Mouse (Mus musculus) gastrocnemius, postnatal 36 days (tissue): ENCODE measurements around the gene Wfikkn1. TPM values are rescaled to one million over a fixed set of nuclear protein-coding genes. Genes with fewer than 3 reads are reported as not detected.

Experiments
- DNase-seq, 2 experiments: peaks; one replicate each; pipeline ENCODE4 v3.0.0; 2022
- intact Hi-C: fragments of 180-260 bp; cut with DNase I; formaldehyde crosslinking; loops from one replicate; pipeline ENCODE4 v1.15.1; 2025
- long read RNA-seq, 2 experiments: library from polyadenylated mRNA; stranded (forward); transcript quantifications; one replicate each; pipeline ENCODE4 v2.0.0; 2021
- total RNA-seq, 2 experiments: library from RNA; stranded (reverse); gene quantifications; 2 replicates each; pipeline ENCODE4 v1.2.3; 2021

Gene Wfikkn1
- total RNA-seq: under 1 TPM; 0.59 to 0.69 TPM
- long read RNA-seq, experiment 1: 0 reads
- long read RNA-seq, experiment 2, partial matches to known transcripts: 0 of 2 reads
- long read RNA-seq, experiment 2, other reads (novel, unspliced or antisense): 2 of 2 reads

GRCm38 (mm10) chr17:25880196-25880910 is at the start of gene Wfikkn1:
Gene Wfikkn1 (minus strand): TSS chr17:25880858.
- no peak for DNase-seq
- intact Hi-C loops: no loop called here

DNA sequence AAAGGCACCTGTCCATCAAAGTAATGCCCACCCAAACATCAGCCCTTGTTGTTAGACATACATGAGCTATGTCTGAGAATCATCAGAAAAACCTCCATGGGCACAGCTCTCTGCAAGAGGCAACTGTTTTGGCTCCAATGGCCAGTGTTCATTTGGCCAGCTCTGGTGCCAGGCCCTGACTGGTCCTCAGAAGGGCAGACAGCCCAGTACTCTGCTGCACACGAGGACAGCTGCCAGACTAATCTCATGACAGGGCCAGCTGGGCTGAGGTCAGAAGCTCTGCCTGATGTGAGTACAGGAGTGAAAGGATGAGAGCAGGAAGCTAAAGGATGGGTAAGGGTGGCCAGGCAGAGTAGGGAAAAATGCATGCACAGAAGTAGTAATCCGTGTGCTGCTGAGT is 44.7 kb upstream of the Wfikkn1 start:
- intact Hi-C loops: loop anchor here (5.0 kb wide), 1 partner anchor 33 kb away; no protein-coding TSS in a partner anchor
- DNase-seq: peak; percentile 51 to 56

- no peak for DNase-seq
- intact Hi-C loops: no loop called here
These were observed 41.5 kb upstream of the Wfikkn1 start for GRCm38 (mm10) chr17:25922120-25922519.

DNA sequence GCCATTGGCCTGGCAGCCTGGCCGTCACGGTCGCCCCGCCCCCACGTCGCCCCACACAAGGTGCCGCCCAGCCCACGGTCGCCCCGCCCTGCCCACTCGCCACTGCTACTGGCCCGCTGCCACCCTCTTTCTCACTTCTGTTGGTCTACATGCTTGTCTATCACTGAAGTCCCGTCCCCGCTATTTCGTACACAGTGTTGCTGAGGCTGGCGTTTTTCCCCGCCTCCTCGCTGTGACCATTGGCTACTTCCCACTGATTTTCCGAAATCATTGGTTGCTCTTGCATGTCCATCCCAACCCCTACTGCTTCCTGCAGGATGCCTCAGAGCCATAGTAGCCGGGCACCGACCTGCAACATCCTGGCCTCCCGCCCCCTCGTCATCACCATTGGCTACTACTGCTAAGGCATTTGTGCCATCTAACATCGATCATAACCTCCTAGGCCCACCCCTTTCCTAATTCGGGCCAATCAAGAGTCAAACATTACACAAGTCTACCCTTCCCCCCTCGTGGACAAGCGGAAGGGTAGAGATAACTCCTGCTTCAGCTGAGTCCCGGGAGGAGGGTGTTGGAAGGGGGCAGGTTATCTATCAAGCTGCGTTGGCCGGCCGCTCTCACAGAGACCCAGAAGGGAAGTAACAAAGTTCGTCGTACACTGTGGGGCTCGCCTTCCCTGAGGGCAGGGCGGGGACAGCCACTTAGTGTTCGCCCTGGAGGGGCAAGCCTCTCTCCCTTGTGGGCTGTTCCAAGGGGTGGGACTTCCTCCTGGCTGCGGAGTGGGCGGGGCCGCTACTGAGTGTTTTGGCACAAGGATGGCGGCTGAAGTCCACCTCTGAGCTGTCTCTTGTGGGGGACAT is 39.4 kb upstream of the Wfikkn1 start:
- intact Hi-C loops: no loop called here
- DNase-seq: peak; percentile 100

GRCm38 (mm10) chr17:25919144-25919785 is 38.6 kb upstream of the Wfikkn1 start, which contains the start of gene Rab40c:
Gene Rab40c (minus strand): TSS chr17:25919727.
- intact Hi-C loops: no loop called here
- DNase-seq: no peak

- intact Hi-C loops: no loop called here
- DNase-seq: no peak
These were observed 37.5 kb upstream of the Wfikkn1 start for GRCm38 (mm10) chr17:25918037-25918750.

DNA sequence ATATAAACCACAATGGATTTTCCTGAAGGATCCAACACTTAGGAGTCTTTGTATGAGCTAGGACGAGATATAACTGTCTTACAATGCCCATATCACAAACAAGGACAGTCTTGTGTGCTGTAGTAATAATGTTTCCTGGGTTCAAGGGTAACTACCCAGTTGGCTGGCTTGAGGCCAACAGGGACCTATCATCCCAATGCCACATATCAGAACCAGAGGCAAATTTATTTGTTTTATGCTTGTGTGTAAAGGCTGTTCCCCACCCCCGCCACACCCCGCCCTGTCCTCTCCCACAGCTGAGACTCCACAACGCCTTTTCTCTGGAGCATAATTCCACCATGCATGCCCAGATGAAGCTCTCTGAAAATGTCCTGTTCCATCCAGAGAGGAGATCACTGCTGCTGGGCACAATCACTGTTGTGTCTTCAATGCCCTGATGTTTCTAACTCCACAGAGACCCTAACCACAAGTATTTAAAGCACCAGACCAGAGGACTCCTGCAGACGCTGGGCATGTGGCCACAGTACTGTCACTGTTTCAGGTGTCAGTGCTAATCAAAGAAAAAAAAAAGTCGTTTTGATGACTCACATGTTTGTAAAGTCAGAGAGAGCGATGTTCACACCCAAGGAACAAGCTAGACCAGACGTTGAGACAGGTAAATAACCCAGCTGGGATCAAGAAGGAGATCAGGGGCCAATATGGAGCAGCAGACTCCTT is 36.4 kb upstream of the Wfikkn1 start:
- intact Hi-C loops: no loop called here
- no peak for DNase-seq

- DNase-seq: no peak
- intact Hi-C loops: no loop called here
These were observed 33.6 kb upstream of the Wfikkn1 start for GRCm38 (mm10) chr17:25914295-25914694.

DNA sequence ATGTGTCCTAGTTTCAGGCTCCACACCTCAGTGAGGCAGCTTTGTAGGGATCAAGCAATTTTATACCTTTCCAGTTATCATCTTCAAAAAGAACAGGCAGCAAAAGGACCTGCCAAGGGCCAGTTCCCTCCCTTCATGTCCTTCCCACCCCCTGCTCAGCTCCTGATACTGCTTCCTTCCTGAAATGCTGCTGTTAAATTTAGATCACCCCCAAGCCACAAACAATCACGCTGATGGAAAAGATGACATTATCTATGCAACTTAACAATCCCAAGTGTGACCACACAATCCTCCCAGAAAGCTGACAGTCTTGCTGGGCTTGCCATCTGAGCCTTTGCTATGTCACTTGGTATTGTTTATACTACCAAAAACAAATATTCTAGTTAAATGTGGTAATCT is 33.2 kb upstream of the Wfikkn1 start:
- intact Hi-C loops: no loop called here
- no peak for DNase-seq

DNA sequence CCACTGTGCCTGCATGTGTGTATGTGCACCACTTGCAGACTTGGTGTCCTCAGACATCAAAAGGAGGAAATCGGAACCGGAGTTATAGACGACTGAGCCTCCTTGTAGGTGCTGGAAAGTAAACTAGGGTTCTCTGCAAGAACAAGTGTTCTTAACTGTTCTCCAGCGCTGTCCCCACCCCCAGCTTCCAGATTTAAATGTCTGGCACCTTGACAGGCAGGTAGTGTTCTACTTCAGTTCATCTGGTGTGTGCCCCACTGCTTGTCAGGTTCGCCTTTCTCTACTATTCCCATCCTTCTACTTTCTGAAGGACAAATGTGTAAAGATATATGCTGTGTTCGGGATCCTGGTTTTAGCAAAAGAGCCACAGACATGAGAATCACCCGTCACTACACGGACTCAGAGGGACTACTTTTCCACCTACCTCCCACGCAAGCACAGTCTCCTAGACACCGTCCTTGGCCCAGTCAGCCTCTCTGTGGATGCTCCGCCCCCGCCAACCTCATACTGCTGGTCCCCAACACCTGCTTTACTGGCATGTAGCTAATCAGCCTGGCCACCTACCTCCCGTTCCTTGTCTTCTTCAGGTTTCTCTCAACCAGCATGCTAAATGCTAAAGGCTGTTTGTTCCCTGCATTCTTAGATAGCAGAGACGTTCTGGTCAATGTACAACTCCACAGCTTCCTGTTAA is 32.7 kb upstream of the Wfikkn1 start:
- DNase-seq: no peak

DNA sequence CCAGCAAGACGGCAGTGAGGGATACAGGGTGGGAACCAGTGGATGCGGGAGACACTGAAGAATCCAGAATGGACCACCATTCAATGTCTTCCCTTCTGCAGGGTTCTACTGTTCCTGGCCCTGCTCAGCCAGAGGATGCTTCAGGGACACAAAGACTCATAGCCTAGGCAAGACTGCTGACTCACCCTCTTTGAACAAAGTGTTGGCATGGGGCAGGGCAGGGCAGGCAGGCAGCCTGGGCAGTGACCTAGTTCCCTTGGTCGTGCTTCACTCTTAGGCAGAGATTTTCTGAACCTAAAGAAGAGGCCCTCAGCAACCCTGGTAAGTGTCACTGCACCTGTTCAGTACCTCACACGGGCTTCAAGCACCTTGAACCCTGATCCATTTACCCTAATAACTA is 31.2 kb upstream of the Wfikkn1 start:
- no peak for DNase-seq

More for the DNA sequence above, 32.7 kb upstream of the Wfikkn1 start:
- intact Hi-C loops: no loop called here

DNA sequence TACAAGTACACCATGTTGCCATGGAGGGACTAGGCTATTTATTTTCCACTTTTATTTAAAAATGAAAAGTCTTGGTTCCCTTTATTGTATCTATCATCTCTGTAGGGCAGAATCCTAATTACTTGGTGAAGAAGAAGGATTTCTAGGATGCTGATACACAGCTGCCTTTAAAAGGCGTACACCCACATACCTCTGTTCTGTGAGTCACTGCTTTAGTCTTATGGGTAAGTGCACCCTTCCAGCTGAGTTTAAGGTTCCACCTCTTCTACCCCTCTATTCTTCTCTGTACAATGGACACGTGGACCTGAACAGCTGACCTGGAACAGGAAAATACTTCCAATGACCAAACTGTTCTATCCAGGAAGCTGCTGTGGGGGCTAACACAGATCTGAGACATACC is 27.0 kb upstream of the Wfikkn1 start:
- intact Hi-C loops: no loop called here
- no peak for DNase-seq

More for the DNA sequence above, 31.2 kb upstream of the Wfikkn1 start:
- intact Hi-C loops: no loop called here

GRCm38 (mm10) chr17:25903061-25903460 is 22.4 kb upstream of the Wfikkn1 start:
- no peak for DNase-seq
- intact Hi-C loops: no loop called here

GRCm38 (mm10) chr17:25900193-25900592 is 19.5 kb upstream of the Wfikkn1 start:
- intact Hi-C loops: no loop called here
- DNase-seq: no peak

DNA sequence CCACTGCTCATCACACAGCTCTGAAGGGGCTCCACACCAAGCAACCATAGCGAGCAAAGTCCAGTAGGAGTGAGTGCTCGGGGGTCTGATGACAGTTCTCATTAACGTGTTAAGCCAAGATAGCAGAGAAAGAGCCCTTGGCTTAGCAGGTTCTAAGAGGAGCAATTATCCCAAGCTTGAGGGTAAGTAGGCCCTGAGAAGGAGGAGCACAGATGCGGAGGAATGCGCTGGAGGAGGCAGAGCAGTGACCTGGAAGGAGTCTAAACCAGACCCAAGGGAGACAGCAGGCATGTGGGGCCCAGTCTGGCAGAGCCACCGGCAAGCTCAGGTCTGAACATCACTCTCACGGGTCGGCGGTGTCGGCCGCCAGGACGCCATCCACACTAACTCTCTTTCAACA is 15.2 kb upstream of the Wfikkn1 start:
- no peak for DNase-seq
- intact Hi-C loops: loop anchor here (2.0 kb wide), 1 partner anchor 113 kb away; no protein-coding TSS in a partner anchor

DNA sequence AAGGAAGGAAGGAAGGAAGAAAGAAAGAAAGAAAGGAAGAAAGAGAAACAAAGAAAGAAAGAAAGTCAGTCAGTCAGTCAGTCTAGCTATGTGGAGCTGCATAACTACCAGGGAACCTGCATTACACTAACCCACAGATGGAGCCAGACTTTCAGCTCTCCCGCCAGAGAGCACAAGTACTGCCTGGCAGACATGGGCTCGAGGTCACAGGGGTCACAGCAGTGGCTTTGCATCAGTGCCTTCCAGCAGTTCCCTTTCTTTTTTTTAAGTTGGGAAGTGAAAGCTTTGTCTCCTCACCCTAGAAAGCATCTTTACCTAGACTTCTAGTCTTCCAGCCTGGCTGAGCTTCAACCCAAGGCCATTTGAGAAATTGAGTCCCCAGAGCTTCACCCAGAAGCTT is 14.8 kb upstream of the Wfikkn1 start:
- no peak for DNase-seq
- intact Hi-C loops: loop anchor here (2.0 kb wide), 1 partner anchor 113 kb away; no protein-coding TSS in a partner anchor

DNA sequence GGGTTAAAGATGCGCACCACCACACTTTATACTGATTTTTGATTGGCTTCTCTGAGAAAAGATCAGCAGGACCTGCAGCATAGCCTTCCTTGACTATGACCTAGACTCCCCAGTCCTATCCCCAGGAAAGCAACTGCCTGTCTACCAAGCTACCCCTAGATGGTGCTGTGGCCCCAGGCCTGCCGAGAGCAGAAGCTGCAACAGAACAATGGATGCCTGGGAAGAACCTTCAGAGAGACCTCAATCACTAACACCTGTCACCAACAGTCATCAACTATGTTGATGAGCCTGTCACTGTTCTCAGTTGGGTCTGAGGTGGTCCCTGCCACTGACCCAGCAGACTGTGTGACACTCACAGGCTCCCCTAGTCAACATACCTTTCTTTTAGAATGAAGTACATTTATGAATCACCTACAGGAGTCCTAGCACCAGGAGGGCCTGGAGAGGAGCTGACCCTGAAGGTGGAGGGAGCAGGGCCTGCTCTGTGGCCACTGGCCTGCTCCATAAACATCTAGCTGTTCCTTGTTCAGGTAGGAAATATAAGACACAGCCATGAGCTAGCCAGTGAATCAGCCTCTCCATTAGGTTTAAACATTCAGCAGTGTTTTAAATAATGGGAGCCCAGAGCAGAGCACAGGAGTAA is 13.4 kb upstream of the Wfikkn1 start:
- DNase-seq: peak in 1 of 2 experiments; percentile 52
- intact Hi-C loops: loop anchor here (2.0 to 5.0 kb wide), 4 partner anchors 33 to 198 kb away; partner anchors contain the start of gene Decr2

GRCm38 (mm10) chr17:25888837-25889236 is 8.2 kb upstream of the Wfikkn1 start:
- intact Hi-C loops: no loop called here
- DNase-seq: no peak
